Mouse (Mus musculus): ENCODE data around the gene Rgl2.
"Not testable (repeated sequence)": the region's sequence is repeated elsewhere in the genome, so short reads cannot be mapped to it uniquely, and the experiment has no call there.

DNA sequence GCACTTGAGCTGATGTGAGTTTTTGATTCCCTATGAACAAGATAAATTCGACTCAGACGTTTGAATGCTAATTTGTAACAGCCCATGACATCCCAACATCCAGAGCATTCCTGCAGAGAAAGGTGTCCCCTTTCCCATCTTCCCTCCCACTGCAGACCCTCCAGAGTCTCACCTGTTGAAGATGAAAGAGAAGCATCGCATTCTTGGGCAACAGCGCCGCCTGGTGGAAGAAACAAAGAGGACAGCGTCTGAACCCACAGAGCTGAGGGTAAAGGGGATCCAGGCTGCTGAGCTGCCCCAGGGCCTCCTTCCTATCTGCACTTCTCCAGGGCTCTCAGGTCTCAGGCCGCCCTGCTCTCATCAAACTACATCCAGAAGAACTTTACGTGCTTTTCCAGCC lies 52.8 kb downstream of the Rgl2 start:
- TF ChIP-seq CTCF (IDR thresholded peaks at IDR 0.05): peak; percentile 88
- TF ChIP-seq EP300 (IDR thresholded peaks at IDR 0.05): not testable (repeated sequence)
